Mouse (Mus musculus): ENCODE measurements around the gene Gimap5. TPM values are rescaled to one million over a fixed set of nuclear protein-coding genes. Genes with fewer than 3 reads are reported as not detected.

Gene Gimap5
- total RNA-seq, 1 experiment, result 0.31 TPM

GRCm38 (mm10) chr6:48698888-48699287 is 47.1 kb upstream of the Gimap5 start:
- Histone ChIP-seq H3K36me3 (ENCODE audit: control insufficient read depth, insufficient read depth, low read length, poor library complexity, severe bottlenecking) (no peaks in the 10 kb centered on the region), H3K4me1 (ENCODE audit: control insufficient read depth in 2 of 2, insufficient read depth in 2 of 2, low read length in 2 of 2, poor library complexity in 1 of 2) (no peaks in the 10 kb centered on the region), H3K4me3 (ENCODE audit: insufficient read depth in 1 of 2, low read depth in 1 of 2, low read length in 2 of 2, poor library complexity in 1 of 2, severe bottlenecking in 1 of 2) (no peak overlapping the region), H3K27ac (ENCODE audit: insufficient read depth, low read depth, low read length, poor library complexity, severe bottlenecking) (no peak overlapping the region), H3K9ac (ENCODE audit: insufficient read depth, low read depth, low read length, poor library complexity, severe bottlenecking) (no peak overlapping the region), H3K9me3 (ENCODE audit: control insufficient read depth, insufficient read depth, low read depth, low read length) (no peaks in the 10 kb centered on the region)
- TF ChIP-seq CHD2 (IDR thresholded peaks at IDR 0.05; ENCODE audit: low read depth, low read length), result no peak
- TF ChIP-seq ZNF384 (IDR thresholded peaks at IDR 0.05; ENCODE audit: low read depth, low read length), result no peak
- TF ChIP-seq ZC3H11A (IDR thresholded peaks at IDR 0.05; ENCODE audit: borderline replicate concordance, low read depth, low read length), result no peak
- TF ChIP-seq HCFC1 (IDR thresholded peaks at IDR 0.05; ENCODE audit: borderline replicate concordance, insufficient read depth, low read length), result no peak
- no peak for TF ChIP-seq MAFK (IDR thresholded peaks at IDR 0.05; ENCODE audit: insufficient read depth, low read depth, low read length)
- no peak for DNase-seq (ENCODE audit: low read depth, low spot score)
- in situ Hi-C loops (cut with MboI; ENCODE audit: low sequenced_read_pairs in 2 of 2, unreplicated experiment in 2 of 2), result no loop called here

- DNase-seq (ENCODE audit: low read depth, low spot score), result no peak
- H3K36me3 ChIP-seq (ENCODE audit: control insufficient read depth, insufficient read depth, low read length, poor library complexity, severe bottlenecking), result no peaks in the 10 kb centered on the region
- no peak overlapping the region for H3K4me3 ChIP-seq (ENCODE audit: insufficient read depth in 1 of 2, low read depth in 1 of 2, low read length in 2 of 2, poor library complexity in 1 of 2, severe bottlenecking in 1 of 2)
- H3K9me3 ChIP-seq (ENCODE audit: control insufficient read depth, insufficient read depth, low read depth, low read length), result no peaks in the 10 kb centered on the region
- H3K4me1 ChIP-seq (ENCODE audit: control insufficient read depth in 2 of 2, insufficient read depth in 2 of 2, low read length in 2 of 2, poor library complexity in 1 of 2), result no peaks in the 10 kb centered on the region
- no peak overlapping the region for H3K27ac ChIP-seq (ENCODE audit: insufficient read depth, low read depth, low read length, poor library complexity, severe bottlenecking)
- TF ChIP-seq ZC3H11A (IDR thresholded peaks at IDR 0.05; ENCODE audit: borderline replicate concordance, low read depth, low read length) (no peak), MAFK (IDR thresholded peaks at IDR 0.05; ENCODE audit: insufficient read depth, low read depth, low read length) (no peak), ZNF384 (IDR thresholded peaks at IDR 0.05; ENCODE audit: low read depth, low read length) (no peak), CHD2 (IDR thresholded peaks at IDR 0.05; ENCODE audit: low read depth, low read length) (no peak), HCFC1 (IDR thresholded peaks at IDR 0.05; ENCODE audit: borderline replicate concordance, insufficient read depth, low read length) (no peak)
- no peak overlapping the region for H3K9ac ChIP-seq (ENCODE audit: insufficient read depth, low read depth, low read length, poor library complexity, severe bottlenecking)
- in situ Hi-C loops (cut with MboI; ENCODE audit: low sequenced_read_pairs in 2 of 2, unreplicated experiment in 2 of 2), result no loop called here
Observed at GRCm38 (mm10) chr6:48700251-48701075, 45.5 kb upstream of the Gimap5 start.

GRCm38 (mm10) chr6:48702146-48702545 is 43.9 kb upstream of the Gimap5 start:
- no peaks in the 10 kb centered on the region for H3K36me3 ChIP-seq (ENCODE audit: control insufficient read depth, insufficient read depth, low read length, poor library complexity, severe bottlenecking)
- H3K4me3 ChIP-seq (ENCODE audit: insufficient read depth in 1 of 2, low read depth in 1 of 2, low read length in 2 of 2, poor library complexity in 1 of 2, severe bottlenecking in 1 of 2), result no peak overlapping the region
- H3K9ac ChIP-seq (ENCODE audit: insufficient read depth, low read depth, low read length, poor library complexity, severe bottlenecking), result no peak overlapping the region
- in situ Hi-C loops (cut with MboI; ENCODE audit: low sequenced_read_pairs in 2 of 2, unreplicated experiment in 2 of 2), result no loop called here
- no peaks in the 10 kb centered on the region for H3K9me3 ChIP-seq (ENCODE audit: control insufficient read depth, insufficient read depth, low read depth, low read length)
- no peak for DNase-seq (ENCODE audit: low read depth, low spot score)
- TF ChIP-seq HCFC1 (IDR thresholded peaks at IDR 0.05; ENCODE audit: borderline replicate concordance, insufficient read depth, low read length) (no peak), ZNF384 (IDR thresholded peaks at IDR 0.05; ENCODE audit: low read depth, low read length) (no peak), MAFK (IDR thresholded peaks at IDR 0.05; ENCODE audit: insufficient read depth, low read depth, low read length) (no peak), CHD2 (IDR thresholded peaks at IDR 0.05; ENCODE audit: low read depth, low read length) (no peak), ZC3H11A (IDR thresholded peaks at IDR 0.05; ENCODE audit: borderline replicate concordance, low read depth, low read length) (no peak)
- no peaks in the 10 kb centered on the region for H3K4me1 ChIP-seq (ENCODE audit: control insufficient read depth in 2 of 2, insufficient read depth in 2 of 2, low read length in 2 of 2, poor library complexity in 1 of 2)
- no peak overlapping the region for H3K27ac ChIP-seq (ENCODE audit: insufficient read depth, low read depth, low read length, poor library complexity, severe bottlenecking)

- no peaks in the 10 kb centered on the region for H3K9me3 ChIP-seq (ENCODE audit: control insufficient read depth, insufficient read depth, low read depth, low read length)
- no peaks in the 10 kb centered on the region for H3K36me3 ChIP-seq (ENCODE audit: control insufficient read depth, insufficient read depth, low read length, poor library complexity, severe bottlenecking)
- no peak overlapping the region for H3K9ac ChIP-seq (ENCODE audit: insufficient read depth, low read depth, low read length, poor library complexity, severe bottlenecking)
- in situ Hi-C loops (cut with MboI; ENCODE audit: low sequenced_read_pairs in 2 of 2, unreplicated experiment in 2 of 2), result no loop called here
- H3K4me1 ChIP-seq (ENCODE audit: control insufficient read depth in 2 of 2, insufficient read depth in 2 of 2, low read length in 2 of 2, poor library complexity in 1 of 2), result no peaks in the 10 kb centered on the region
- H3K4me3 ChIP-seq (ENCODE audit: insufficient read depth in 1 of 2, low read depth in 1 of 2, low read length in 2 of 2, poor library complexity in 1 of 2, severe bottlenecking in 1 of 2), result no peak overlapping the region
- H3K27ac ChIP-seq (ENCODE audit: insufficient read depth, low read depth, low read length, poor library complexity, severe bottlenecking), result no peak overlapping the region
- DNase-seq (ENCODE audit: low read depth, low spot score), result no peak
- TF ChIP-seq MAFK (IDR thresholded peaks at IDR 0.05; ENCODE audit: insufficient read depth, low read depth, low read length) (no peak), ZC3H11A (IDR thresholded peaks at IDR 0.05; ENCODE audit: borderline replicate concordance, low read depth, low read length) (no peak), HCFC1 (IDR thresholded peaks at IDR 0.05; ENCODE audit: borderline replicate concordance, insufficient read depth, low read length) (no peak)
Observed at GRCm38 (mm10) chr6:48702601-48703000, 43.4 kb upstream of the Gimap5 start.

Measured in ES-E14 (cell line).